ENCODE assay signal across 8 mouse cellular contexts in genomic region chr10:23076691-23077385, GRCm38 (mm10).
DNase-seq lines count a peak whose midpoint lies in the region; ATAC-seq and TF ChIP-seq lines count a peak whose summit lies in the region.

No protein-coding gene starts in this region.

- no peaks in the 10 kb centered on the region for H3K4me1 ChIP-seq in hindbrain, embryonic 13.5 days (replicated peaks)
- H3K4me1 ChIP-seq in hindbrain, embryonic 11.5 days (replicated peaks; ENCODE audit: control insufficient read depth, insufficient read depth, low read length) = no peaks in the 10 kb centered on the region
- H3K4me1 ChIP-seq in intestine, embryonic 14.5 days (replicated peaks; ENCODE audit: control insufficient read depth, insufficient read depth, low read length) = 0 out of 2 replicates have a peak, but pooled peaks cover 7% of the 10 kb centered on the region
- H3K4me1 ChIP-seq in lung, embryonic 15.5 days = peaks cover 9% of the 10 kb centered on the region; the same call in 1 of the 2 replicates
- H3K4me1 ChIP-seq in stomach, postnatal 0 days (replicated peaks; ENCODE audit: control insufficient read depth, insufficient read depth) = no peaks in the 10 kb centered on the region

- no peak overlapping the region for H3K27ac ChIP-seq in hindbrain, embryonic 13.5 days
- H3K27ac ChIP-seq in hindbrain, embryonic 11.5 days (ENCODE audit: low read depth, low read length) = no peak overlapping the region
- peak overlapping the region; percentile 68 for H3K27ac ChIP-seq in intestine, embryonic 14.5 days (ENCODE audit: low read depth)
- peak overlapping the region; percentile 33 for H3K27ac ChIP-seq in lung, embryonic 15.5 days
- peak overlapping the region; percentile 80 for H3K27ac ChIP-seq in stomach, postnatal 0 days (replicated peaks)

- TF ChIP-seq CTCF in stomach, postnatal 0 days (IDR thresholded peaks at IDR 0.05; ENCODE audit: low read depth) = no peak

- intact Hi-C loops in left cerebral cortex, postnatal 4 days (cut with DNase I) = no loop called here

- no peak overlapping the region for H3K4me3 ChIP-seq in hindbrain, embryonic 13.5 days
- no peak overlapping the region for H3K4me3 ChIP-seq in hindbrain, embryonic 11.5 days (ENCODE audit: low read depth, low read length)
- H3K4me3 ChIP-seq in intestine, embryonic 14.5 days (ENCODE audit: low read depth, low read length) = peak overlapping the region; percentile 27
- H3K4me3 ChIP-seq in lung, embryonic 15.5 days = peak overlapping the region; percentile 18
- peak overlapping the region; percentile 33 for H3K4me3 ChIP-seq in stomach, postnatal 0 days (ENCODE audit: low read depth, low read length)

- no peak for DNase-seq in hindbrain, embryonic 11.5 days (ENCODE audit: low spot score)
- DNase-seq in embryo, embryonic 11 days = peak; percentile 40
- peak; percentile 79 for DNase-seq in intestine, embryonic 14.5 days (ENCODE audit: low spot score)
- peak; percentile 26 for DNase-seq in stomach, postnatal 0 days (ENCODE audit: low spot score)
- DNase-seq in spleen, adult 18-20 months = no peak
- DNase-seq in left cerebral cortex, postnatal 4 days = no peak

- 73% methylated on average over 21 of the region's 21 CpGs for WGBS in hindbrain, embryonic 13.5 days
- 75% methylated on average over 21 of the region's 21 CpGs for WGBS in hindbrain, embryonic 11.5 days
- 22% methylated on average over 21 of the region's 21 CpGs for WGBS in intestine, embryonic 14.5 days
- 41% methylated on average over 21 of the region's 21 CpGs for WGBS in lung, embryonic 15.5 days
- WGBS in stomach, postnatal 0 days = 34% methylated on average over 21 of the region's 21 CpGs

- H3K4me2 ChIP-seq in hindbrain, embryonic 13.5 days = peak overlapping the region; percentile 15; the same call in 1 of the 2 replicates
- H3K4me2 ChIP-seq in hindbrain, embryonic 11.5 days (replicated peaks; ENCODE audit: low read depth, low read length) = no peak overlapping the region
- H3K4me2 ChIP-seq in intestine, embryonic 14.5 days (ENCODE audit: low read length) = peak overlapping the region; percentile 61
- peak overlapping the region; percentile 46 for H3K4me2 ChIP-seq in lung, embryonic 15.5 days
- H3K4me2 ChIP-seq in stomach, postnatal 0 days (replicated peaks; ENCODE audit: low read depth) = peak overlapping the region; percentile 49

- H3K9ac ChIP-seq in hindbrain, embryonic 13.5 days = no peak overlapping the region; the same call in 1 of the 2 replicates
- H3K9ac ChIP-seq in hindbrain, embryonic 11.5 days (ENCODE audit: low read depth, low read length) = no peak overlapping the region
- peak overlapping the region; percentile 45 for H3K9ac ChIP-seq in intestine, embryonic 14.5 days (ENCODE audit: low read length)
- 0 out of 2 replicates have a peak overlapping the region, but pooled peaks have one; percentile 16 for H3K9ac ChIP-seq in lung, embryonic 15.5 days
- H3K9ac ChIP-seq in stomach, postnatal 0 days (ENCODE audit: low read length) = peak overlapping the region; percentile 52; the same call in 1 of the 2 replicates

- no peaks in the 10 kb centered on the region for H3K9me3 ChIP-seq in hindbrain, embryonic 13.5 days
- H3K9me3 ChIP-seq in hindbrain, embryonic 11.5 days (ENCODE audit: control insufficient read depth, low read length) = no peaks in the 10 kb centered on the region
- no peaks in the 10 kb centered on the region for H3K9me3 ChIP-seq in intestine, embryonic 14.5 days (ENCODE audit: control insufficient read depth, low read length)
- no peaks in the 10 kb centered on the region for H3K9me3 ChIP-seq in lung, embryonic 15.5 days
- H3K9me3 ChIP-seq in stomach, postnatal 0 days (ENCODE audit: control insufficient read depth, low read length) = no peaks in the 10 kb centered on the region

- no peak for ATAC-seq in hindbrain, embryonic 13.5 days (ENCODE audit: low FRiP score)
- ATAC-seq in hindbrain, embryonic 11.5 days (ENCODE audit: low FRiP score) = no peak
- 0 out of 2 replicates have a peak, but pooled peaks have one; percentile 38 for ATAC-seq in intestine, embryonic 14.5 days (replicated peaks; ENCODE audit: low FRiP score, low TSS enrichment, low read depth)
- ATAC-seq in lung, embryonic 15.5 days (ENCODE audit: borderline replicate concordance, extremely low read depth, low FRiP score, low TSS enrichment) = no peak
- peak; percentile 67; the same call in 1 of the 2 replicates for ATAC-seq in stomach, postnatal 0 days (ENCODE audit: low FRiP score, low TSS enrichment)

- no peak for TF ChIP-seq EP300 in stomach, postnatal 0 days (optimal IDR thresholded peaks at IDR 0.05)

- H3K27me3 ChIP-seq in hindbrain, embryonic 13.5 days = no peaks in the 10 kb centered on the region
- H3K27me3 ChIP-seq in hindbrain, embryonic 11.5 days (ENCODE audit: control insufficient read depth, insufficient read depth, low read length) = no peaks in the 10 kb centered on the region
- no peaks in the 10 kb centered on the region for H3K27me3 ChIP-seq in intestine, embryonic 14.5 days (replicated peaks; ENCODE audit: control insufficient read depth, insufficient read depth, low read length)
- no peaks in the 10 kb centered on the region for H3K27me3 ChIP-seq in lung, embryonic 15.5 days
- H3K27me3 ChIP-seq in stomach, postnatal 0 days (ENCODE audit: control insufficient read depth, insufficient read depth, low read length) = no peaks in the 10 kb centered on the region

- no peaks in the 10 kb centered on the region for H3K36me3 ChIP-seq in hindbrain, embryonic 13.5 days
- H3K36me3 ChIP-seq in hindbrain, embryonic 11.5 days (ENCODE audit: control insufficient read depth, insufficient read depth, low read length) = no peaks in the 10 kb centered on the region
- no peaks in the 10 kb centered on the region for H3K36me3 ChIP-seq in intestine, embryonic 14.5 days (ENCODE audit: control insufficient read depth, insufficient read depth, low read length)
- no peaks in the 10 kb centered on the region for H3K36me3 ChIP-seq in lung, embryonic 15.5 days
- H3K36me3 ChIP-seq in stomach, postnatal 0 days (ENCODE audit: control insufficient read depth, insufficient read depth, low read length) = no peaks in the 10 kb centered on the region

Comparison
In these comparisons a context has a peak if more than half of its experiments do, and no peak if none do; other contexts are left out.
1. ATAC-seq: peak in intestine, embryonic 14.5 days (single experiment) and stomach, postnatal 0 days (single experiment); none in hindbrain, embryonic 13.5 days (single experiment), hindbrain, embryonic 11.5 days (single experiment) and lung, embryonic 15.5 days (single experiment).
2. H3K27ac ChIP-seq: peak in intestine, embryonic 14.5 days (single experiment), lung, embryonic 15.5 days (single experiment) and stomach, postnatal 0 days (single experiment); none in hindbrain, embryonic 13.5 days (single experiment) and hindbrain, embryonic 11.5 days (single experiment).
3. H3K4me3 ChIP-seq: peak in intestine, embryonic 14.5 days (single experiment), lung, embryonic 15.5 days (single experiment) and stomach, postnatal 0 days (single experiment); none in hindbrain, embryonic 13.5 days (single experiment) and hindbrain, embryonic 11.5 days (single experiment).
4. H3K9ac ChIP-seq: peak in intestine, embryonic 14.5 days (single experiment), lung, embryonic 15.5 days (single experiment) and stomach, postnatal 0 days (single experiment); none in hindbrain, embryonic 13.5 days (single experiment) and hindbrain, embryonic 11.5 days (single experiment).
5. DNase-seq: peak in embryo, embryonic 11 days (single experiment), intestine, embryonic 14.5 days (single experiment) and stomach, postnatal 0 days (single experiment); none in hindbrain, embryonic 11.5 days (single experiment), spleen, adult 18-20 months (0 of 2) and left cerebral cortex, postnatal 4 days (single experiment).